Mouse (Mus musculus) MEL (cell line): Measurements from ENCODE around the gene 4930563M21Rik. TPM values are rescaled to one million over a fixed set of nuclear protein-coding genes. Genes with fewer than 3 reads are reported as not detected.

Source experiments
- DNase-seq: peaks from one replicate; pipeline ENCODE4 v3.0.0; 2011; ENCODE audit warnings: low read depth, low spot score
- H3K27ac ChIP-seq: 2 replicates; pipeline ENCODE4 v1.5.1; 2012; ENCODE audit warnings: low read depth, mild to moderate bottlenecking, control low read depth, low read length, moderate library complexity; ENCODE audit not compliant: control insufficient read depth
- H3K27me3 ChIP-seq, 2 experiments: fragments of 150-350 bp in 1 of 2; sonication (generic) in 1 of 2; 2 replicates each; pipeline ENCODE4 v1.6.1; 2012; ENCODE audit warnings: low read length in 2 of 2, mild to moderate bottlenecking in 2 of 2, improper control_type of control experiment in 1 of 2, moderate library complexity in 1 of 2; ENCODE audit not compliant: insufficient read depth in 2 of 2, control insufficient read depth in 1 of 2
- H3K36me3 ChIP-seq, 2 experiments: 2 replicates each; pipeline ENCODE4 v1.6.1; 2012 to 2014; ENCODE audit warnings: low read length in 2 of 2, improper control_type of control experiment in 1 of 2, inconsistent platforms in 1 of 2, mild to moderate bottlenecking in 1 of 2; ENCODE audit not compliant: insufficient read depth in 2 of 2, control insufficient read depth in 1 of 2
- H3K4me1 ChIP-seq, 2 experiments: fragments of 150-350 bp in 1 of 2; sonication (generic) in 1 of 2; 2 replicates each; pipeline ENCODE4 v1.6.1; 2012; ENCODE audit warnings: low read length in 2 of 2, improper control_type of control experiment in 1 of 2, mild to moderate bottlenecking in 1 of 2; ENCODE audit not compliant: insufficient read depth in 2 of 2, control insufficient read depth in 1 of 2
- H3K4me3 ChIP-seq, 2 experiments: fragments of 150-350 bp in 1 of 2; sonication (generic) in 1 of 2; 2 replicates each; pipeline ENCODE4 v1.5.1; 2012; ENCODE audit warnings: low read depth in 2 of 2, low read length in 2 of 2, mild to moderate bottlenecking in 2 of 2, moderate library complexity in 2 of 2, control low read depth in 1 of 2, improper control_type of control experiment in 1 of 2; ENCODE audit not compliant: control insufficient read depth in 1 of 2, insufficient read depth in 1 of 2
- H3K79me2 ChIP-seq: 2 replicates; pipeline ENCODE4 v1.6.1; 2012; ENCODE audit warnings: mild to moderate bottlenecking, low read length, moderate library complexity; ENCODE audit not compliant: control insufficient read depth, poor library complexity, insufficient read depth
- H3K9ac ChIP-seq: 2 replicates; pipeline ENCODE4 v1.6.1; 2012; ENCODE audit warnings: low read depth, mild to moderate bottlenecking, control low read depth, low read length, moderate library complexity; ENCODE audit not compliant: control insufficient read depth, poor library complexity, severe bottlenecking
- H3K9me3 ChIP-seq: fragments of 150-350 bp; sonication (generic); replicated peaks from 2 replicates; pipeline ENCODE4 v1.6.1; 2012; ENCODE audit warnings: mild to moderate bottlenecking, low read length, improper control_type of control experiment, moderate library complexity; ENCODE audit not compliant: insufficient read depth
- BHLHE40 ChIP-seq: IDR thresholded peaks from 2 replicates; pipeline ENCODE4 v1.6.1; 2012; ENCODE audit warnings: low read depth, mild to moderate bottlenecking, inconsistent platforms, low read length, improper control_type of control experiment, borderline replicate concordance
- CHD1 ChIP-seq: IDR thresholded peaks from 2 replicates; pipeline ENCODE4 v1.6.1; 2012; ENCODE audit warnings: low read depth, mild to moderate bottlenecking, inconsistent platforms, low read length, improper control_type of control experiment
- EP300 ChIP-seq, 2 experiments: IDR thresholded peaks; 2 replicates each; pipeline ENCODE4 v1.6.1; 2011; ENCODE audit warnings: improper control_type of control experiment in 2 of 2, low read length in 2 of 2, low read depth in 1 of 2, mild to moderate bottlenecking in 1 of 2
- GABPA ChIP-seq: IDR thresholded peaks from 2 replicates; pipeline ENCODE4 v1.6.1; 2012; ENCODE audit warnings: low read depth, mild to moderate bottlenecking, inconsistent platforms, low read length, improper control_type of control experiment, moderate library complexity
- JUND ChIP-seq: IDR thresholded peaks from 2 replicates; pipeline ENCODE4 v1.6.1; 2011; ENCODE audit warnings: low read depth, mild to moderate bottlenecking, improper control_type of control experiment, low read length
- MAFK ChIP-seq: IDR thresholded peaks from 2 replicates; pipeline ENCODE4 v1.6.1; 2011; ENCODE audit warnings: low read depth, mild to moderate bottlenecking, low read length, improper control_type of control experiment, borderline replicate concordance
- MEF2A ChIP-seq: IDR thresholded peaks from 2 replicates; pipeline ENCODE4 v1.6.1; 2014; ENCODE audit warnings: low read depth, mild to moderate bottlenecking, inconsistent platforms, low read length, improper control_type of control experiment; ENCODE audit not compliant: poor library complexity, insufficient replicate concordance, severe bottlenecking; ENCODE audit errors: extremely low read depth
- MXI1 ChIP-seq: IDR thresholded peaks from 2 replicates; pipeline ENCODE4 v1.6.1; 2011; ENCODE audit warnings: mild to moderate bottlenecking, low read depth, low read length, improper control_type of control experiment
- MYB ChIP-seq: IDR thresholded peaks from 2 replicates; pipeline ENCODE4 v1.6.1; 2011; ENCODE audit warnings: mild to moderate bottlenecking, low read depth, low read length, improper control_type of control experiment
- NRF1 ChIP-seq: IDR thresholded peaks from 2 replicates; pipeline ENCODE4 v1.6.1; 2014; ENCODE audit warnings: low read depth, mild to moderate bottlenecking, inconsistent platforms, low read length, improper control_type of control experiment, moderate library complexity; ENCODE audit not compliant: poor library complexity, insufficient read depth, severe bottlenecking
- POLR2A ChIP-seq, 2 experiments: IDR thresholded peaks; 2 replicates each; pipeline ENCODE4 v1.6.1; 2011 to 2012; ENCODE audit warnings: low read length in 2 of 2, mild to moderate bottlenecking in 2 of 2, control low read depth in 1 of 2, improper control_type of control experiment in 1 of 2, low read depth in 1 of 2, moderate library complexity in 1 of 2; ENCODE audit not compliant: control insufficient read depth in 1 of 2, insufficient read depth in 1 of 2, poor library complexity in 1 of 2
- POLR2AphosphoS5 ChIP-seq: IDR thresholded peaks from 2 replicates; pipeline ENCODE4 v1.6.1; 2012; ENCODE audit warnings: low read depth, borderline replicate concordance, mild to moderate bottlenecking, inconsistent platforms, low read length, moderate library complexity, mixed read lengths
- RAD21 ChIP-seq: IDR thresholded peaks from 2 replicates; pipeline ENCODE4 v1.6.1; 2011; ENCODE audit warnings: mild to moderate bottlenecking, low read depth, low read length, improper control_type of control experiment
- RCOR1 ChIP-seq: IDR thresholded peaks from 2 replicates; pipeline ENCODE4 v1.6.1; 2012; ENCODE audit warnings: low read depth, mild to moderate bottlenecking, inconsistent platforms, low read length, improper control_type of control experiment
- TAL1 ChIP-seq: IDR thresholded peaks from 2 replicates; pipeline ENCODE4 v1.6.1; 2012; ENCODE audit warnings: mild to moderate bottlenecking, inconsistent platforms, low read length, moderate library complexity, mixed read lengths
- TBP ChIP-seq: IDR thresholded peaks from 2 replicates; pipeline ENCODE4 v1.8.0; 2011; ENCODE audit warnings: low read depth, low read length, improper control_type of control experiment
- USF2 ChIP-seq, 2 experiments: IDR thresholded peaks; 2 replicates each; pipeline ENCODE4 v1.6.1; 2011 to 2012; ENCODE audit warnings: improper control_type of control experiment in 2 of 2, low read length in 2 of 2, borderline replicate concordance in 1 of 2, inconsistent platforms in 1 of 2, low read depth in 1 of 2, mild to moderate bottlenecking in 1 of 2; ENCODE audit not compliant: insufficient read depth in 1 of 2
- ZC3H11A ChIP-seq: IDR thresholded peaks from 2 replicates; pipeline ENCODE4 v1.6.1; 2012; ENCODE audit warnings: low read depth, mild to moderate bottlenecking, inconsistent platforms, low read length, improper control_type of control experiment
- ZMIZ1 ChIP-seq: IDR thresholded peaks from 2 replicates; pipeline ENCODE4 v1.6.1; 2012; ENCODE audit warnings: low read depth, mild to moderate bottlenecking, inconsistent platforms, low read length, improper control_type of control experiment, moderate library complexity
- ZNF384 ChIP-seq: IDR thresholded peaks from 2 replicates; pipeline ENCODE4 v1.6.1; 2012; ENCODE audit warnings: low read depth, mild to moderate bottlenecking, inconsistent platforms, low read length, improper control_type of control experiment
- polyA plus RNA-seq, 2 experiments: library from polyadenylated mRNA; stranded (reverse) in 1 of 2; unstranded in 1 of 2; fragments of >175 nt in 1 of 2; fragments of >200 nt in 1 of 2; gene quantifications; 2 replicates each; pipeline versions ENCODE4 v1.2.1 to v1.2.4; 2012; ENCODE audit warnings: low replicate concordance in 2 of 2, low read depth in 1 of 2; ENCODE audit not compliant: insufficient read length in 2 of 2, insufficient read depth in 1 of 2, missing spikeins in 1 of 2
- total RNA-seq: library from RNA; depleted of rRNA; stranded (reverse); fragments of 300-350 nt; gene quantifications from 2 replicates; pipeline ENCODE4 v1.2.3, GENCODE M21; 2012; rRNA removed

4930563M21Rik gene
- total RNA-seq, result not detected in 2 replicates
- polyA plus RNA-seq, result not detected

DNA sequence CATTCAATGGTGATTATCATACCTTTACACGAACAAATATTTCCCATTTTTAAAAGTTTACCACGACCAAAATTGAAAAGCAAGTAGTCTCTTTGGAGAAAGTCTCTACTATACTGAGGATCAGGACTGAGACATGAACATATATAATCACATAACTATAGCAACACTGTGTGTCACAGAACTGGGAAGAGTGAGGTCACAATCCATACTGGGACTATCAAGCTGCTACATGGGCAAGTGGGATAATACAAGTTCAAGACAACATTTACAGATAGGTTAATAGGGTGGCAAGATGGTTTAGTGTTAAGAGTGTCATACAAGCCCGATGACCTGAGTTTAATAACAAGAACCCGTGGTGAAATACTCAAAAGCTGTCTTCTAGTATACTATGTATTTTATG, at the start of gene 4930563M21Rik:
Gene 4930563M21Rik, minus strand, starts transcription at position 101 of the 400 bp plus-strand sequence.
- Histone ChIP-seq H3K36me3 (no peaks in the 10 kb centered on the region), H3K9ac (no peak within 1 kb of the TSS), H3K79me2 (no peaks in the 10 kb centered on the region), H3K27ac (no peak within 1 kb of the TSS), H3K4me3 (no peak within 1 kb of the TSS), H3K4me1 (no peaks in the 10 kb centered on the region), H3K9me3 (no peaks in the 10 kb centered on the region), H3K27me3 (no peaks in the 10 kb centered on the region)
- DNase-seq, result no peak
- TF ChIP-seq ZC3H11A, result no peak
- TF ChIP-seq MAFK, result no peak
- TF ChIP-seq MEF2A, result no peak
- no peak for TF ChIP-seq EP300 (IDR thresholded peaks at IDR 0.05; ENCODE audit: low read depth in 1 of 2, low read length in 2 of 2)
- TF ChIP-seq JUND, result no peak
- no peak for TF ChIP-seq MXI1
- no peak for TF ChIP-seq POLR2A (IDR thresholded peaks at IDR 0.05; ENCODE audit: control insufficient read depth in 1 of 2, insufficient read depth in 1 of 2, low read depth in 1 of 2, low read length in 2 of 2, poor library complexity in 1 of 2)
- no peak for TF ChIP-seq RCOR1
- no peak for TF ChIP-seq TAL1
- no peak for TF ChIP-seq ZMIZ1
- no peak for TF ChIP-seq USF2 (IDR thresholded peaks at IDR 0.05; ENCODE audit: borderline replicate concordance in 1 of 2, insufficient read depth in 1 of 2, low read depth in 1 of 2, low read length in 2 of 2)
- no peak for TF ChIP-seq GABPA
- no peak for TF ChIP-seq CHD1
- no peak for TF ChIP-seq RAD21
- TF ChIP-seq MYB, result no peak
- TF ChIP-seq BHLHE40, result no peak
- no peak for TF ChIP-seq NRF1
- no peak for TF ChIP-seq TBP
- TF ChIP-seq POLR2AphosphoS5, result no peak

DNA sequence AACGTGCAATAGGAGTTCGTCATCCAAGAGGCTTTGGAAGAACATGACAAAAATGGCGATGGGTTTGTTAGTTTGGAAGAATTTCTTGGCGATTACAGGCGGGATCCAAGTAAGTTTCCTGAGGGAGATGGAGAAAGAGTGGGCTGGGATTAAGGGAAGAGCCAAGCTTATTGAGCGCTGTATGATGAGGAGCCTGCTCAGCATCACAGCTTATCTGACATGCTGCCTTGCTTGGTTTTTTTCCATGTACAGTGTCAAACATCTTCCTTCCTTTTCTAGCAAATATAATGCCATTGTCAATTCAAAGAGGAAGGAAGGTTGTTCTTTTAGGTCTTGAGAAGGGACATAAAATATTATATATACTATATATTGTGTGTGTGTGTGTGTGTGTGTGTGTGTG, 45.8 kb upstream of the 4930563M21Rik start:
- Histone ChIP-seq H3K27me3 (no peaks in the 10 kb centered on the region), H3K4me3 (no peak overlapping the region), H3K36me3 (peaks cover 0 to 11% of the 10 kb centered on the region in 2 experiments; a peak in 2 of 4 replicates), H3K9ac (no peak overlapping the region), H3K4me1 (no peaks in the 10 kb centered on the region), H3K27ac (no peak overlapping the region), H3K9me3 (no peaks in the 10 kb centered on the region), H3K79me2 (no peaks in the 10 kb centered on the region)
- DNase-seq, result no peak
- TF ChIP-seq ZNF384, result no peak
- no peak for TF ChIP-seq MYB
